Mouse (Mus musculus): ENCODE measurements around the gene Eci3. TPM values are rescaled to one million over a fixed set of nuclear protein-coding genes. Genes with fewer than 3 reads are reported as not detected.

The Eci3 gene
- polyA plus RNA-seq, 1 experiment from 2014 or later: 0.47 TPM

DNA sequence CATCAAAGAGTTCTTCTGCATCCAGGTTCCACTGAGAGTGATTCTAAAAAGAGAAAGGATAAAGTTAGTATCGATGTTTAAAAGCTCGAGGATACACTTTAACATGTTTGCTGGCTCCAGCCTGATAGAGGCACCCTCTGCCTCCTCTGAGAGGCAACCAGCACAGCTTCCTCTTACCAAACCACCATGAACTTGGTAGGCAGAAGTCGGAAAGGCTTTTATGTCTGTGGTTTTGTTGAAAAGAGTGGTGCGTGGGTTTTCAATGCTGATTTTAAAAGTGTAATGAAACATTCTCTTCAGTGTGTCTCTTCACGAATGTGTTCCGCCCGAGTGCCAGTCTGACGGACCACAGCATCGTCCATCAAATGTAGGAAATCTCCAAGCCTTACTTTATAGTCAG lies 49.0 kb downstream of the Eci3 start:
- no peaks in the 10 kb centered on the region for H3K36me3 ChIP-seq
- peaks cover 4% of the 10 kb centered on the region; the same call in 1 of the 2 replicates for H3K4me1 ChIP-seq (replicated peaks)
- no peak overlapping the region for H3K9ac ChIP-seq (replicated peaks)
- ATAC-seq: no peak
- H3K4me2 ChIP-seq (replicated peaks): no peak overlapping the region
- no peaks in the 10 kb centered on the region for H3K9me3 ChIP-seq
- H3K4me3 ChIP-seq (replicated peaks): no peak overlapping the region
- H3K27ac ChIP-seq: no peak overlapping the region
- no peaks in the 10 kb centered on the region for H3K27me3 ChIP-seq
- WGBS: 84% methylated on average over 9 of the region's 9 CpGs

Other genes starting within 250 kb of the Eci3 start
- not detected in 2 replicates for gene Fam50b, start 229.0 kb downstream of the Eci3 start, polyA plus RNA-seq (2015; fragmentation: Nextera tagmentation; extraction: Ambion mirVana)
- gene Prpf4b, start 88.5 kb downstream of the Eci3 start, polyA plus RNA-seq (2015; fragmentation: Nextera tagmentation; extraction: Ambion mirVana): 80.2 and 80.9 TPM in 2 replicates
- 0.76 and 1.1 TPM in 2 replicates for gene Fam217a, start 39.5 kb downstream of the Eci3 start, polyA plus RNA-seq (2015; fragmentation: Nextera tagmentation; extraction: Ambion mirVana)
- gene 4933417A18Rik, start 39.4 kb downstream of the Eci3 start, polyA plus RNA-seq (2015; fragmentation: Nextera tagmentation; extraction: Ambion mirVana): not detected in 2 replicates
- 110 and 111 TPM in 2 replicates for gene Eci2, start 63.3 kb upstream of the Eci3 start, polyA plus RNA-seq (2015; fragmentation: Nextera tagmentation; extraction: Ambion mirVana)

Data from midbrain, embryonic 13.5 days (tissue).